Mouse (Mus musculus): Measurements from ENCODE around the gene Sash3. TPM values are rescaled to one million over a fixed set of nuclear protein-coding genes. Genes with fewer than 3 reads are reported as not detected.

The Sash3 gene
- polyA plus RNA-seq, 1 experiment from 2014 or later, result 2.1 TPM

DNA sequence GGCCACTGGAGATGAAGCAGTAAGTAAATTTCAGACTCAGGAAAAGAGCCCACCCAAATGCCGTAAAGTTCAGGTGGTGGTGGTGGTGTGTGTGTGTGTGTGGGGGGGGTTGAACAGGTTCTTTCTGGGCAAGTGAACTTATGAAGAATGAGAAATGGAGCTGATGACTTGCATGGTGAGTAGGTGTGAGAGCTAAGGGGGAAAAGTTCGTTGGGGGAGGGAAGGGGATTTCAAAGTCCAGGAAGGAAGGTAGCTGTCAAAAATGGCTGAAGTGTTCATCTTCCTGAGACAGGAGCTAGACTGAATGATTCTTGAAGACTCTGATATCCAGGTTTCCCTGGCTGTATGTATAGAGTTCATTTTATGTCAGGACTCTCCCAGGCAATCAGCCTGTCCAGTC lies 990 bp downstream of the Sash3 start:
- H3K27ac ChIP-seq, result no peak overlapping the region
- no peaks in the 10 kb centered on the region; the same call in 1 of the 2 replicates for H3K27me3 ChIP-seq
- H3K36me3 ChIP-seq, result no peaks in the 10 kb centered on the region
- H3K4me3 ChIP-seq (replicated peaks), result no peak overlapping the region
- ATAC-seq (replicated peaks; ENCODE audit: low FRiP score), result no peak
- WGBS, result 71% methylated on average over 2 of the region's 2 CpGs
- H3K9me3 ChIP-seq (replicated peaks), result no peaks in the 10 kb centered on the region
- H3K4me2 ChIP-seq, result no peak overlapping the region
- no peak overlapping the region for H3K9ac ChIP-seq
- peaks cover 6% of the 10 kb centered on the region; the same call in 1 of the 2 replicates for H3K4me1 ChIP-seq

DNA sequence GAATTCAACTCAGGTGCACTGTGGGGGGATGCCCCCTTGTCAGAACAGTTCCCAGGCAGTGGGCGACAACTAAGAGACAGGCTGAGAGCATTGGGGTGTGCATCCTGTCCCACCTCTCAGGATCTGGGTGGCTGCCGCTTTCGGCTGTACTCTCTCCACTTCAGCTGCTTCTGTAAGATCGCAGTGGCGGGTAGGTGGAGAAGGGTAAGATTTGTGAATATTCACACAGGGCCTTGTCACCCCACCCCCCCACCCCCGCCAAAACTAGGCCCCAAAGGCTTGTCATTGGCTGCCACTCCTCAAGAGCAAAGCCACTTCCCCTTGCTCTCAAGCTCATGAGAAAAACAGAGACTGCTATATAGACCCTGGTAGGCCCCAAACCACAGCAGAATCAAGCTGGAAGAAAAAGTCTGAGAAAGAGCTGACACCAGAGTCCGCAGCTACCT lies 1.5 kb downstream of the Sash3 start:
- Histone ChIP-seq H3K27me3 (no peaks in the 10 kb centered on the region; the same call in 1 of the 2 replicates), H3K36me3 (no peaks in the 10 kb centered on the region), H3K9me3 (replicated peaks) (no peaks in the 10 kb centered on the region), H3K27ac (no peak overlapping the region), H3K9ac (no peak overlapping the region), H3K4me3 (replicated peaks) (no peak overlapping the region), H3K4me1 (peaks cover 6% of the 10 kb centered on the region; the same call in 1 of the 2 replicates), H3K4me2 (no peak overlapping the region)
- no peak for ATAC-seq (replicated peaks; ENCODE audit: low FRiP score)
- 77% methylated on average over 7 of the region's 7 CpGs for WGBS

DNA sequence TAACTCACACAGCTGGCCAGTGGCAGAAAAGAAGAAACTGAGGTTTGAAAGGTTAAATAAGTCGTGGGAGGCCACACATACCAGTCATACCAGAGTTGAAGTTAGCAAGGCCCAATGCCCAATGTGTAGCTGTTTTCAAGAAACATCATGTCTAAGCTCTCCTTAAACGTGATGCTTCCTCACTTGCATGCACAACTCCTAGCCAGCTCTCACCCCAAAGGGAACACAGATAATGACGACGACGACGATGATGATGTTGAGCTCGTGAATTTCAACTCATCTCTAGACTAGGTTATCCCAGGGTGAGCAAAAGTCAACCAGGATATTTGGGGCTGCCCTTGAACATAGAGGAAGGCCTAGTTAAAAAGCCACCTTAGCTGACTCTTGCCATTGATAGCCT lies 5.9 kb downstream of the Sash3 start:
- Histone ChIP-seq H3K4me3 (replicated peaks) (no peak overlapping the region), H3K4me2 (no peak overlapping the region), H3K27me3 (no peaks in the 10 kb centered on the region), H3K36me3 (no peaks in the 10 kb centered on the region), H3K27ac (no peak overlapping the region), H3K4me1 (no peaks in the 10 kb centered on the region), H3K9me3 (replicated peaks) (no peaks in the 10 kb centered on the region), H3K9ac (no peak overlapping the region)
- ATAC-seq (replicated peaks; ENCODE audit: low FRiP score), result no peak
- 82% methylated on average over 7 of the region's 7 CpGs for WGBS

GRCm38 (mm10) chrX:48153414-48153813 lies 7.2 kb downstream of the Sash3 start:
- no peaks in the 10 kb centered on the region for H3K36me3 ChIP-seq
- no peak overlapping the region for H3K27ac ChIP-seq
- WGBS, result 75% methylated on average over 2 of the region's 2 CpGs
- no peaks in the 10 kb centered on the region for H3K4me1 ChIP-seq
- H3K4me3 ChIP-seq (replicated peaks), result no peak overlapping the region
- H3K27me3 ChIP-seq, result no peaks in the 10 kb centered on the region
- no peak for ATAC-seq (replicated peaks; ENCODE audit: low FRiP score)
- H3K9me3 ChIP-seq (replicated peaks), result no peaks in the 10 kb centered on the region
- no peak overlapping the region for H3K4me2 ChIP-seq
- no peak overlapping the region for H3K9ac ChIP-seq

- WGBS, result 82% methylated on average over 2 of the region's 2 CpGs
- H3K27me3 ChIP-seq, result no peaks in the 10 kb centered on the region
- no peak overlapping the region for H3K27ac ChIP-seq
- H3K9me3 ChIP-seq (replicated peaks), result no peaks in the 10 kb centered on the region
- no peak for ATAC-seq (replicated peaks; ENCODE audit: low FRiP score)
- no peaks in the 10 kb centered on the region for H3K36me3 ChIP-seq
- H3K4me3 ChIP-seq (replicated peaks), result no peak overlapping the region
- H3K4me1 ChIP-seq, result no peaks in the 10 kb centered on the region
- no peak overlapping the region for H3K9ac ChIP-seq
- H3K4me2 ChIP-seq, result no peak overlapping the region
Measured at GRCm38 (mm10) chrX:48153949-48154348, 7.7 kb downstream of the Sash3 start.

- Histone ChIP-seq H3K27me3 (no peaks in the 10 kb centered on the region), H3K4me3 (replicated peaks) (no peak overlapping the region), H3K4me1 (no peaks in the 10 kb centered on the region), H3K4me2 (no peak overlapping the region), H3K9me3 (replicated peaks) (no peaks in the 10 kb centered on the region), H3K36me3 (no peaks in the 10 kb centered on the region), H3K9ac (no peak overlapping the region), H3K27ac (no peak overlapping the region)
- ATAC-seq (replicated peaks; ENCODE audit: low FRiP score), result no peak
- WGBS, result 89% methylated on average over 6 of the region's 6 CpGs
Measured at GRCm38 (mm10) chrX:48155489-48155888, 9.3 kb downstream of the Sash3 start.

- no peak overlapping the region for H3K4me2 ChIP-seq
- 85% methylated on average over 8 of the region's 8 CpGs for WGBS
- H3K4me1 ChIP-seq, result no peaks in the 10 kb centered on the region
- H3K27me3 ChIP-seq, result no peaks in the 10 kb centered on the region
- no peak for ATAC-seq (replicated peaks; ENCODE audit: low FRiP score)
- no peak overlapping the region for H3K4me3 ChIP-seq (replicated peaks)
- H3K9me3 ChIP-seq (replicated peaks), result no peaks in the 10 kb centered on the region
- no peak overlapping the region for H3K9ac ChIP-seq
- no peaks in the 10 kb centered on the region for H3K36me3 ChIP-seq
- no peak overlapping the region for H3K27ac ChIP-seq
Measured at GRCm38 (mm10) chrX:48157396-48157795, 11.2 kb downstream of the Sash3 start.

DNA sequence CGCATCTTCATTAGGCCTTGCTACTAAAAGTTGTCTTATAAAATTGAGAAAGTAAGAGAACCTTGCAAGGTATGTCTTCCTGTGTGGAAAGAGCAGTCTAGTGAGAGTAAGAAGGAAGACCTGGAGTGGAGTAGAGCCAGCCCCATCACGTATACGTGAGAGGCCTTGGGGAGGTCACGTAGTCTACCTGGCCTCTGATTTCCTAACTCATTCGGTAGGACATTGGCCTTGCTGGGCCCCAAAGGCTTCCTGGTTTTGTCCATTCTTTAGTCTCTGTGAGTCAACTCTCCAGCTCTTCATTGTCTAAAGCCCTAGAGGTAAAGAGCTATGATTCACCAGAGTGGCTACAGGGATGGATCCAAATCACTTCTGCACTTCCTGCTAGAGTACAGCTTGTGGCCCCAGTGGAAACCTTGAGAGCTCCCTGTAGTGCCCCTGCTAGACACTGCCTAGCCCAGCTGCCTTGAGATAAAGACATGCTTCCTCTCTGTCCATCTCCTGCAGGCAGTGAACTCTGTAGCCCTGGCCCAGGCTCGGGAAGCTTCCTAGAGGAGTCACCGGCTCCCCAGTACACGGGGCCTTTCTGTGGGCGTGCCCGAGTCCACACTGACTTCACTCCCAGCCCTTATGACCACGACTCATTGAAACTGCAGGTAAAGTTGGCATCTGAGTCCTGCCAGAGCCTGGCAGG lies 12.1 kb downstream of the Sash3 start:
- Histone ChIP-seq H3K27ac (no peak overlapping the region), H3K4me3 (replicated peaks) (no peak overlapping the region), H3K4me2 (no peak overlapping the region), H3K4me1 (no peaks in the 10 kb centered on the region), H3K27me3 (no peaks in the 10 kb centered on the region), H3K9me3 (replicated peaks) (no peaks in the 10 kb centered on the region), H3K36me3 (no peaks in the 10 kb centered on the region), H3K9ac (no peak overlapping the region)
- ATAC-seq (replicated peaks; ENCODE audit: low FRiP score), result no peak
- WGBS, result 83% methylated on average over 11 of the region's 11 CpGs

GRCm38 (mm10) chrX:48169892-48170291 lies 23.7 kb downstream of the Sash3 start:
- Histone ChIP-seq H3K9ac (no peak overlapping the region), H3K4me2 (no peak overlapping the region), H3K36me3 (0 out of 2 replicates have a peak, but pooled peaks cover 5% of the 10 kb centered on the region), H3K9me3 (replicated peaks) (no peaks in the 10 kb centered on the region), H3K27ac (no peak overlapping the region), H3K4me1 (no peaks in the 10 kb centered on the region), H3K4me3 (replicated peaks) (no peak overlapping the region), H3K27me3 (no peaks in the 10 kb centered on the region)
- 73% methylated on average over 1 of the region's 1 CpGs for WGBS
- no peak for ATAC-seq (replicated peaks; ENCODE audit: low FRiP score)

- WGBS, result 54% methylated on average over 1 of the region's 1 CpGs
- Histone ChIP-seq H3K36me3 (peaks cover 6% of the 10 kb centered on the region; the same call in 1 of the 2 replicates), H3K9ac (no peak overlapping the region), H3K4me2 (no peak overlapping the region), H3K4me1 (no peaks in the 10 kb centered on the region), H3K9me3 (replicated peaks) (no peaks in the 10 kb centered on the region), H3K4me3 (replicated peaks) (no peak overlapping the region), H3K27ac (no peak overlapping the region), H3K27me3 (no peaks in the 10 kb centered on the region)
- ATAC-seq (replicated peaks; ENCODE audit: low FRiP score), result no peak
Measured at GRCm38 (mm10) chrX:48170368-48170767, 24.1 kb downstream of the Sash3 start.

DNA sequence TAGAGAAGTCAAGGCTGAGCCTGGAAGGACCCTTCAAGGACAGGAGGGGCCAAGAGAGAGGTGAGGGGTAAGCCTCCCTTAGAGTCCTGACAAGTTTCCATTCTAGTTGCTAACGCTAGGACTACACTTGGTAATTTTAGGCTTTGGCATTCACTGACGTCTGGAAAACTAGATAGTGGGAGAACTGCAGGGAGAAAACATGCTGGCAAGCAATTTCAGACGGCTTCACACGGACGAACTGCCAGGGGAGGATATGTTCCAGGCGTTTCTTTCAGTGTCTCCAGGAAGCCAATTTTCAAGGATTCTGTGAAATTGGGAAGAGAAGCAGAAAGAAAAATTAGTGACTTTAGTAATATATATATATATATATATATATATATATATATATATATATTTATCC lies 35.6 kb downstream of the Sash3 start:
- Histone ChIP-seq H3K9me3 (replicated peaks) (no peaks in the 10 kb centered on the region), H3K36me3 (peaks cover 11% of the 10 kb centered on the region; the same call in 1 of the 2 replicates), H3K4me2 (no peak overlapping the region), H3K4me1 (no peaks in the 10 kb centered on the region), H3K4me3 (replicated peaks) (no peak overlapping the region), H3K9ac (no peak overlapping the region), H3K27ac (no peak overlapping the region), H3K27me3 (no peaks in the 10 kb centered on the region)
- no peak for ATAC-seq (replicated peaks; ENCODE audit: low FRiP score)
- WGBS, result 86% methylated on average over 6 of the region's 6 CpGs

DNA sequence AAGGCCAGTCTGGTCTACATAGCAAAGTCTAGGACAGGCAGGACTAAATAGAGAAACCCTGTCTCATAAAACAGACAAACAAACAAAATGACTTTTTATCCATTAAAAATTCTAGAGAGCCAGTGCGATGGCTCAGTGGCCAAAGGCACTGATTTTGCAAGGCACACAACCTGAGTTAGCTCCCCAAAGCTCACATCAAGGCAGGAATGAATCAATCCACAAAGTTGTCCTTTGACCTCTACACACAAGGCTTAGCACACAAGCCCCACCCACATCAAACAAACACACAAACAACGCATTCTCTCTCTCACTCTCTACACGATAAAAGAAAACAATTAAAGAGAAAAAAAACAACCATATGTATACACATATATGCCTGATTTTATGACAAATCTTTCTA lies 38.5 kb downstream of the Sash3 start:
- Histone ChIP-seq H3K36me3 (0 out of 2 replicates have a peak, but pooled peaks cover 8% of the 10 kb centered on the region), H3K4me1 (no peaks in the 10 kb centered on the region), H3K27me3 (no peaks in the 10 kb centered on the region), H3K4me2 (no peak overlapping the region), H3K9ac (no peak overlapping the region), H3K9me3 (replicated peaks) (no peaks in the 10 kb centered on the region), H3K4me3 (replicated peaks) (no peak overlapping the region), H3K27ac (no peak overlapping the region)
- WGBS, result 84% methylated on average over 3 of the region's 3 CpGs
- no peak for ATAC-seq (replicated peaks; ENCODE audit: low FRiP score)

- H3K27me3 ChIP-seq, result no peaks in the 10 kb centered on the region
- WGBS, result 91% methylated on average over 6 of the region's 6 CpGs
- ATAC-seq (replicated peaks; ENCODE audit: low FRiP score), result no peak
- H3K9ac ChIP-seq, result no peak overlapping the region
- no peak overlapping the region for H3K4me3 ChIP-seq (replicated peaks)
- H3K9me3 ChIP-seq (replicated peaks), result no peaks in the 10 kb centered on the region
- H3K4me2 ChIP-seq, result no peak overlapping the region
- H3K27ac ChIP-seq, result no peak overlapping the region
- no peaks in the 10 kb centered on the region for H3K4me1 ChIP-seq
- peaks cover 16% of the 10 kb centered on the region; the same call in 1 of the 2 replicates for H3K36me3 ChIP-seq
Measured at GRCm38 (mm10) chrX:48191261-48191660, 45.0 kb downstream of the Sash3 start.

All from kidney, embryonic 15.5 days (tissue).